Mouse (Mus musculus) heart, postnatal 0 days (tissue): ENCODE measurements around the gene Atp6v0e.

Experiments used
- CTCF ChIP-seq: IDR thresholded peaks from 2 replicates; pipeline ENCODE4 v1.5.1; 2016; ENCODE audit warnings: antibody characterized with exemption, control low read depth, low read depth
- EP300 ChIP-seq: IDR thresholded peaks from 2 replicates; pipeline ENCODE4 v1.6.1; 2016; ENCODE audit warnings: antibody characterized with exemption, low read depth

- TF ChIP-seq CTCF (no peak), EP300 (no peak)
Observed at GRCm38 (mm10) chr17:26640286-26640740, 22.7 kb upstream of the Atp6v0e start.
